Mouse (Mus musculus) CH12.LX (cell line): ENCODE results near the gene Mms22l. TPM values are rescaled to one million over a fixed set of nuclear protein-coding genes. Genes with fewer than 3 reads are reported as not detected.

Experiments
- DNase-seq: peaks from one replicate; pipeline ENCODE4 v3.0.0-alpha.2; 2013; ENCODE audit errors: extremely low read depth
- H3K27ac ChIP-seq: 2 replicates; pipeline ENCODE4 v1.5.1; 2012; ENCODE audit warnings: low read depth, mild to moderate bottlenecking, control low read depth, moderate library complexity; ENCODE audit not compliant: insufficient read depth
- H3K27me3 ChIP-seq: replicated peaks from 2 replicates; pipeline ENCODE3; 2012; ENCODE audit warnings: inconsistent platforms
- H3K36me3 ChIP-seq, 2 experiments: replicated peaks in 1 of 2; 2 replicates each; pipeline versions ENCODE3 to v1.6.1; 2012; ENCODE audit warnings: inconsistent platforms in 1 of 2, low read length in 1 of 2, mild to moderate bottlenecking in 1 of 2, mixed read lengths in 1 of 2, moderate library complexity in 1 of 2; ENCODE audit not compliant: control insufficient read depth in 1 of 2, insufficient read depth in 1 of 2
- H3K4me1 ChIP-seq, 2 experiments: 2 replicates each; pipeline ENCODE4 v1.6.1; 2012; ENCODE audit warnings: inconsistent platforms in 1 of 2, moderate library complexity in 1 of 2; ENCODE audit not compliant: insufficient read depth in 2 of 2, control insufficient read depth in 1 of 2
- H3K4me2 ChIP-seq: 2 replicates; pipeline ENCODE4 v1.6.1; 2012; ENCODE audit warnings: low read depth, mild to moderate bottlenecking, control low read depth; ENCODE audit not compliant: poor library complexity, insufficient read depth, severe bottlenecking
- H3K4me3 ChIP-seq, 3 experiments: fragments of 150-350 bp in 1 of 3; sonication (generic) in 1 of 3; replicated peaks in 1 of 3; 2 replicates each; pipeline versions ENCODE3 to v1.5.1; 2011 to 2012; ENCODE audit warnings: low read depth in 2 of 3, low read length in 2 of 3, mild to moderate bottlenecking in 2 of 3, moderate library complexity in 2 of 3, control low read depth in 1 of 3, improper control_type of control experiment in 1 of 3, inconsistent platforms in 1 of 3, mixed read lengths in 1 of 3; ENCODE audit not compliant: poor library complexity in 1 of 3
- H3K79me2 ChIP-seq: replicated peaks from 2 replicates; pipeline ENCODE4 v1.6.1; 2012; ENCODE audit warnings: mild to moderate bottlenecking, moderate library complexity; ENCODE audit not compliant: control insufficient read depth, poor library complexity, insufficient read depth, severe bottlenecking; ENCODE audit errors: extremely low read depth
- H3K9ac ChIP-seq: 2 replicates; pipeline ENCODE4 v1.6.1; 2012; ENCODE audit warnings: low read depth, mild to moderate bottlenecking, control low read depth, moderate library complexity; ENCODE audit not compliant: insufficient read depth
- H3K9me3 ChIP-seq: replicated peaks from 2 replicates; pipeline ENCODE3; 2012; ENCODE audit warnings: low read length, inconsistent platforms, mixed read lengths
- CHD1 ChIP-seq: IDR thresholded peaks from 2 replicates; pipeline ENCODE4 v1.6.1; 2012; ENCODE audit warnings: low read depth, low read length, improper control_type of control experiment, inconsistent platforms
- CHD2 ChIP-seq: IDR thresholded peaks from 2 replicates; pipeline ENCODE4 v1.6.1; 2011; ENCODE audit warnings: low read length, improper control_type of control experiment
- E2F4 ChIP-seq: IDR thresholded peaks from 2 replicates; pipeline ENCODE4 v1.6.1; 2011; ENCODE audit warnings: low read depth, low read length, improper control_type of control experiment; ENCODE audit not compliant: insufficient replicate concordance
- ELF1 ChIP-seq: IDR thresholded peaks from 2 replicates; pipeline ENCODE4 v1.6.1; 2014; ENCODE audit warnings: low read depth, mild to moderate bottlenecking, inconsistent platforms, low read length, improper control_type of control experiment
- GABPA ChIP-seq: IDR thresholded peaks from 2 replicates; pipeline ENCODE4 v1.6.1; 2012; ENCODE audit warnings: low read depth, low read length, improper control_type of control experiment, inconsistent platforms; ENCODE audit not compliant: insufficient replicate concordance
- HCFC1 ChIP-seq: IDR thresholded peaks from 2 replicates; pipeline ENCODE4 v1.6.1; 2012; ENCODE audit warnings: low read depth, mild to moderate bottlenecking, inconsistent platforms, low read length, improper control_type of control experiment
- IRF4 ChIP-seq: IDR thresholded peaks from 2 replicates; pipeline ENCODE4 v1.6.1; 2014; ENCODE audit warnings: low read depth, mild to moderate bottlenecking, inconsistent platforms, low read length, improper control_type of control experiment
- JUN ChIP-seq: IDR thresholded peaks from 2 replicates; pipeline ENCODE4 v1.6.1; 2011; ENCODE audit warnings: low read depth, mild to moderate bottlenecking, low read length, improper control_type of control experiment, moderate library complexity; ENCODE audit not compliant: insufficient read depth
- KAT2A ChIP-seq: IDR thresholded peaks from 2 replicates; pipeline ENCODE4 v1.6.1; 2012; ENCODE audit warnings: low read length, improper control_type of control experiment, inconsistent platforms; ENCODE audit not compliant: insufficient replicate concordance
- MAFK ChIP-seq: IDR thresholded peaks from 2 replicates; pipeline ENCODE4 v1.6.1; 2011; ENCODE audit warnings: low read length, improper control_type of control experiment; ENCODE audit not compliant: insufficient replicate concordance
- MAX ChIP-seq: IDR thresholded peaks from 2 replicates; pipeline ENCODE4 v1.6.1; 2011; ENCODE audit warnings: low read length, improper control_type of control experiment
- MAZ ChIP-seq: IDR thresholded peaks from 2 replicates; pipeline ENCODE4 v1.6.1; 2012; ENCODE audit warnings: low read depth, mild to moderate bottlenecking, inconsistent platforms, low read length, improper control_type of control experiment, moderate library complexity
- MEF2A ChIP-seq: IDR thresholded peaks from 2 replicates; pipeline ENCODE4 v1.6.1; 2014; ENCODE audit warnings: low read depth, mild to moderate bottlenecking, inconsistent platforms, low read length, improper control_type of control experiment, borderline replicate concordance
- MXI1 ChIP-seq: IDR thresholded peaks from 2 replicates; pipeline ENCODE4 v1.6.1; 2011; ENCODE audit warnings: mild to moderate bottlenecking, low read depth, low read length, improper control_type of control experiment
- MYC ChIP-seq: IDR thresholded peaks from 2 replicates; pipeline ENCODE4 v1.6.1; 2011; ENCODE audit warnings: low read depth, mild to moderate bottlenecking, improper control_type of control experiment, low read length
- NELFE ChIP-seq: IDR thresholded peaks from 2 replicates; pipeline ENCODE4 v1.6.1; 2011; ENCODE audit warnings: low read depth, low read length, improper control_type of control experiment
- PAX5 ChIP-seq: IDR thresholded peaks from 2 replicates; pipeline ENCODE4 v1.6.1; 2012; ENCODE audit warnings: low read length, inconsistent platforms, mixed read lengths
- POLR2A ChIP-seq: IDR thresholded peaks from 2 replicates; pipeline ENCODE4 v1.6.1; 2011; ENCODE audit warnings: low read depth, mild to moderate bottlenecking, improper control_type of control experiment, low read length
- POLR2AphosphoS2 ChIP-seq: IDR thresholded peaks from 2 replicates; pipeline ENCODE4 v1.6.1; 2011; ENCODE audit warnings: low read depth, low read length, improper control_type of control experiment
- RAD21 ChIP-seq: IDR thresholded peaks from 2 replicates; pipeline ENCODE4 v1.6.1; 2011; ENCODE audit warnings: low read depth, mild to moderate bottlenecking, low read length, improper control_type of control experiment, moderate library complexity
- RCOR1 ChIP-seq: conservative IDR thresholded peaks from 2 replicates; pipeline ENCODE4 v1.6.1; 2012; ENCODE audit warnings: low read depth, mild to moderate bottlenecking, inconsistent platforms, low read length, improper control_type of control experiment
- TBP ChIP-seq: conservative IDR thresholded peaks from 2 replicates; pipeline ENCODE4 v1.6.1; 2011; ENCODE audit warnings: low read depth, low read length, improper control_type of control experiment
- TCF12 ChIP-seq: IDR thresholded peaks from 2 replicates; pipeline ENCODE4 v1.6.1; 2014; ENCODE audit warnings: low read depth, mild to moderate bottlenecking, inconsistent platforms, low read length, improper control_type of control experiment
- UBTF ChIP-seq: IDR thresholded peaks from 2 replicates; pipeline ENCODE4 v1.6.1; 2012; ENCODE audit warnings: low read depth, mild to moderate bottlenecking, inconsistent platforms, low read length, improper control_type of control experiment, moderate library complexity
- USF1 ChIP-seq: IDR thresholded peaks from 2 replicates; pipeline ENCODE4 v1.6.1; 2014; ENCODE audit warnings: low read depth, mild to moderate bottlenecking, inconsistent platforms, low read length, improper control_type of control experiment
- ZC3H11A ChIP-seq: IDR thresholded peaks from 2 replicates; pipeline ENCODE4 v1.6.1; 2012; ENCODE audit warnings: low read depth, mild to moderate bottlenecking, inconsistent platforms, low read length, improper control_type of control experiment
- ZKSCAN1 ChIP-seq: IDR thresholded peaks from 2 replicates; pipeline ENCODE4 v1.6.1; 2012; ENCODE audit warnings: low read depth, inconsistent platforms, low read length, improper control_type of control experiment, borderline replicate concordance
- dilution Hi-C: fragments of 300-500 bp; cut with MboI; formaldehyde crosslinking; loops from 2 replicates; pipeline ENCODE4 v1.14.3; 2020; ENCODE audit warnings: low sequenced_read_pairs; ENCODE audit not compliant: extremely low pct_unique_long_range_greater_than_20kb, extremely low pct_ligation_motif_present
- in situ Hi-C: fragments of 300-500 bp; cut with MboI; formaldehyde crosslinking; loops from 3 replicates; pipeline ENCODE4 v1.14.3; 2019; ENCODE audit warnings: low sequenced_read_pairs, low pct_ligation_motif_present, low pct_unique_long_range_greater_than_20kb, mixed read lengths
- polyA plus RNA-seq: library from polyadenylated mRNA; unstranded; fragments of >175 nt; gene quantifications from 2 replicates; pipeline ENCODE4 v1.2.1, GENCODE M21; 2012; ENCODE audit warnings: low read depth; ENCODE audit not compliant: insufficient read length
- total RNA-seq, 2 experiments: library from RNA; depleted of rRNA; stranded (reverse); fragments of 300-350 nt in 1 of 2; fragments of >200 nt in 1 of 2; gene quantifications; 2 replicates each; pipeline ENCODE4 v1.2.3; 2012 to 2014

Gene Mms22l
- total and polyA plus RNA-seq, 3 experiments, result 39.3 to 77.6 (median 43.4) TPM

DNA sequence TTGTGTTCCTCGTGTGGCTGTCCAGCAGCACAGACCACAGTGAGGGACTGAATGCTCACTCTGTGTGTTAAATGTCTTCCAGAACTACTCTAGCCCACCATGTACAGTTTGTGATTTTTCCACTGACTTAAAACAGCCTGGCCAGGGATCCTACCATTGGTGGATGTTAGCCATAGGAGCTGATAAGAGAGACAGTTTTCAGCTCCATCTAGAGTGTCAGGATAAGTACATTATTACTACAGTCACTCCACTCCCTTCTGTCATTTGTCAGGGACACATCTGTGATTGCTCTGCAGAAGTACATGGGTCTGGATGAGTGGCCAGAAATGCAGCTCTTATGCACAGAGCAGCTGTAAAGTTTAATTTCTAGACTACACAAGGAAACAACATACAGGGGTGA is 131.6 kb downstream of the Mms22l start:
- Histone ChIP-seq H3K79me2 (no peaks in the 10 kb centered on the region), H3K9me3 (no peaks in the 10 kb centered on the region), H3K4me3 (no peak overlapping the region), H3K27me3 (no peaks in the 10 kb centered on the region), H3K4me2 (no peak overlapping the region), H3K36me3 (no peaks in the 10 kb centered on the region), H3K27ac (no peak overlapping the region), H3K9ac (no peak overlapping the region), H3K4me1 (peaks cover 4 to 13% of the 10 kb centered on the region in 2 experiments; a peak in 3 of 4 replicates)
- dilution Hi-C loops, result no loop called here
- no peak for DNase-seq
- in situ Hi-C loops, result no loop called here
- TF ChIP-seq POLR2A (no peak), ZKSCAN1 (no peak), MAX (no peak), MAZ (no peak), CHD1 (no peak), JUN (no peak), IRF4 (no peak), PAX5 (no peak), E2F4 (no peak), RAD21 (no peak), POLR2AphosphoS2 (no peak), NELFE (no peak), USF1 (no peak), RCOR1 (no peak), UBTF (no peak)

- H3K27me3 ChIP-seq, result no peaks in the 10 kb centered on the region
- H3K79me2 ChIP-seq, result no peaks in the 10 kb centered on the region
- no peak overlapping the region for H3K4me3 ChIP-seq
- in situ Hi-C loops (no loop called here), dilution Hi-C loops (no loop called here)
- TF ChIP-seq E2F4, result no peak
- no peak for TF ChIP-seq HCFC1
- TF ChIP-seq ELF1, result no peak
- no peak for TF ChIP-seq NELFE
- no peak for TF ChIP-seq TBP
- no peak for TF ChIP-seq MAZ
- no peak for TF ChIP-seq ZC3H11A
- no peak for TF ChIP-seq JUN
- no peak for TF ChIP-seq TCF12
- no peak for TF ChIP-seq PAX5
- TF ChIP-seq CHD2, result no peak
- TF ChIP-seq IRF4, result no peak
- TF ChIP-seq MYC, result no peak
- no peak for TF ChIP-seq MAFK
- no peak for TF ChIP-seq MXI1
- TF ChIP-seq GABPA, result no peak
- TF ChIP-seq ZKSCAN1, result no peak
- TF ChIP-seq KAT2A, result no peak
- TF ChIP-seq MEF2A, result no peak
- no peak overlapping the region for H3K27ac ChIP-seq
- no peaks in the 10 kb centered on the region for H3K9me3 ChIP-seq
- H3K4me1 ChIP-seq, result peaks cover 4 to 19% of the 10 kb centered on the region in 2 experiments; a peak in 3 of 4 replicates
- no peak for DNase-seq
- H3K4me2 ChIP-seq, result no peak overlapping the region
- H3K9ac ChIP-seq, result no peak overlapping the region
- no peaks in the 10 kb centered on the region for H3K36me3 ChIP-seq
Measured at GRCm38 (mm10) chr4:24630430-24630829, 134.2 kb downstream of the Mms22l start.
